Mouse (Mus musculus) monocyte, adult 2 months (primary cell): ENCODE measurements around the gene Dnah2.
"Not testable (repeated sequence)": the region's sequence is repeated elsewhere in the genome, so short reads cannot be mapped to it uniquely, and the experiment has no call there.

Experiments
- DNase-seq, 2 experiments: peaks; one replicate each; pipeline ENCODE4 v3.0.0; 2022; ENCODE audit warnings: low spot score in 2 of 2, low read depth in 1 of 2

Dnah2 gene

GRCm38 (mm10) chr11:69530755-69531154, 18.2 kb downstream of the Dnah2 start:
- not testable (repeated sequence) for DNase-seq

GRCm38 (mm10) chr11:69530281-69530680, 18.6 kb downstream of the Dnah2 start:
- DNase-seq, result not testable (repeated sequence)

GRCm38 (mm10) chr11:69528031-69528390, 20.9 kb downstream of the Dnah2 start:
- DNase-seq, result no peak

- no peak for DNase-seq
These were observed 21.5 kb downstream of the Dnah2 start for GRCm38 (mm10) chr11:69527098-69528030.

- DNase-seq, result no peak
These were observed 22.3 kb downstream of the Dnah2 start for GRCm38 (mm10) chr11:69526631-69527030.

GRCm38 (mm10) chr11:69525661-69526060, 23.2 kb downstream of the Dnah2 start:
- no peak for DNase-seq

- DNase-seq, result no peak
These were observed 25.3 kb downstream of the Dnah2 start for GRCm38 (mm10) chr11:69523651-69524050.

GRCm38 (mm10) chr11:69521526-69522149, 27.3 kb downstream of the Dnah2 start:
- DNase-seq, result no peak

- no peak for DNase-seq
These were observed 28.9 kb downstream of the Dnah2 start for GRCm38 (mm10) chr11:69519976-69520375.

- DNase-seq, result peak in 1 of 2 experiments; percentile 18
These were observed 32.2 kb downstream of the Dnah2 start for GRCm38 (mm10) chr11:69516661-69517060.

GRCm38 (mm10) chr11:69516151-69516640, 32.7 kb downstream of the Dnah2 start:
- no peak for DNase-seq

GRCm38 (mm10) chr11:69513840-69514239, 35.1 kb downstream of the Dnah2 start:
- DNase-seq, result no peak

- DNase-seq, result no peak
These were observed 38.0 kb downstream of the Dnah2 start for GRCm38 (mm10) chr11:69510796-69511496.

GRCm38 (mm10) chr11:69503863-69504280, 45.0 kb downstream of the Dnah2 start:
- DNase-seq, result no peak

GRCm38 (mm10) chr11:69501555-69501954, 47.4 kb downstream of the Dnah2 start:
- DNase-seq, result no peak

- DNase-seq, result no peak
These were observed 49.8 kb downstream of the Dnah2 start for GRCm38 (mm10) chr11:69499140-69499539.

GRCm38 (mm10) chr11:69491711-69492110, 57.2 kb downstream of the Dnah2 start:
- DNase-seq, result no peak

GRCm38 (mm10) chr11:69490898-69491297, 58.0 kb downstream of the Dnah2 start:
- no peak for DNase-seq

GRCm38 (mm10) chr11:69487474-69487873, 61.4 kb downstream of the Dnah2 start:
- no peak for DNase-seq

- DNase-seq, result no peak
These were observed 71.3 kb downstream of the Dnah2 start for GRCm38 (mm10) chr11:69477645-69478044.

GRCm38 (mm10) chr11:69476802-69477201, 72.1 kb downstream of the Dnah2 start:
- DNase-seq, result no peak

GRCm38 (mm10) chr11:69474737-69475136, 74.2 kb downstream of the Dnah2 start:
- no peak for DNase-seq
